Mouse (Mus musculus): Measurements from ENCODE around the gene 9430007A20Rik.
"Not testable (repeated sequence)": the region's sequence is repeated elsewhere in the genome, so short reads cannot be mapped to it uniquely, and the experiment has no call there.

Gene 9430007A20Rik

GRCm38 (mm10) chr4:144519522-144519921 is at the start of gene 9430007A20Rik:
9430007A20Rik (plus strand) TSS chr4:144519822.
- DNase-seq (ENCODE audit: low read depth, low spot score), result no peak

- DNase-seq (ENCODE audit: low read depth, low spot score), result no peak
Observed at GRCm38 (mm10) chr4:144493331-144493730, 26.3 kb upstream of the 9430007A20Rik start.

GRCm38 (mm10) chr4:144506518-144506917 is 13.1 kb upstream of the 9430007A20Rik start:
- DNase-seq (ENCODE audit: low read depth, low spot score), result no peak

- DNase-seq (ENCODE audit: low read depth, low spot score), result no peak
Observed at GRCm38 (mm10) chr4:144544689-144545088, 25.1 kb downstream of the 9430007A20Rik start.

GRCm38 (mm10) chr4:144545339-144545738 is 25.7 kb downstream of the 9430007A20Rik start:
- not testable (repeated sequence) for DNase-seq (ENCODE audit: low read depth, low spot score)

- DNase-seq (ENCODE audit: low read depth, low spot score), result no peak
Observed at GRCm38 (mm10) chr4:144551156-144551555, 31.5 kb downstream of the 9430007A20Rik start.

- no peak for DNase-seq (ENCODE audit: low read depth, low spot score)
Observed at GRCm38 (mm10) chr4:144559792-144560191, 40.2 kb downstream of the 9430007A20Rik start.

- no peak for DNase-seq (ENCODE audit: low read depth, low spot score)
Observed at GRCm38 (mm10) chr4:144561205-144561604, 41.6 kb downstream of the 9430007A20Rik start.

GRCm38 (mm10) chr4:144565034-144565433 is 45.4 kb downstream of the 9430007A20Rik start, which contains the start of gene Gm13124:
Gm13124 (minus strand) TSS chr4:144565134.
- no peak for DNase-seq (ENCODE audit: low read depth, low spot score)

GRCm38 (mm10) chr4:144567752-144568151 is 48.1 kb downstream of the 9430007A20Rik start:
- DNase-seq (ENCODE audit: low read depth, low spot score), result no peak
